Mouse (Mus musculus) megakaryocyte progenitor cell, adult 5-6 weeks (primary cell): ENCODE results near the gene M6pr. TPM values are rescaled to one million over a fixed set of nuclear protein-coding genes. Genes with fewer than 3 reads are reported as not detected.

Source experiments
- ATAC-seq: replicated peaks from 2 replicates; pipeline ENCODE4 v1.8.0; 2016; ENCODE audit warnings: mild to moderate bottlenecking, moderate TSS enrichment, inconsistent platforms; ENCODE audit not compliant: poor library complexity
- total RNA-seq, 2 experiments: library from RNA; stranded (forward) in 1 of 2; stranded (reverse) in 1 of 2; fragments of 157-497, 149-512 nt in 1 of 2; fragments of 200-1000 nt in 1 of 2; gene quantifications; 2 replicates each; pipeline versions ENCODE4 v1.2.3 to v1.2.4; 2015 to 2017

M6pr gene
- total RNA-seq (2015) (195 and 214 TPM in 2 replicates), total RNA-seq (2017) (441 and 452 TPM in 2 replicates)

DNA sequence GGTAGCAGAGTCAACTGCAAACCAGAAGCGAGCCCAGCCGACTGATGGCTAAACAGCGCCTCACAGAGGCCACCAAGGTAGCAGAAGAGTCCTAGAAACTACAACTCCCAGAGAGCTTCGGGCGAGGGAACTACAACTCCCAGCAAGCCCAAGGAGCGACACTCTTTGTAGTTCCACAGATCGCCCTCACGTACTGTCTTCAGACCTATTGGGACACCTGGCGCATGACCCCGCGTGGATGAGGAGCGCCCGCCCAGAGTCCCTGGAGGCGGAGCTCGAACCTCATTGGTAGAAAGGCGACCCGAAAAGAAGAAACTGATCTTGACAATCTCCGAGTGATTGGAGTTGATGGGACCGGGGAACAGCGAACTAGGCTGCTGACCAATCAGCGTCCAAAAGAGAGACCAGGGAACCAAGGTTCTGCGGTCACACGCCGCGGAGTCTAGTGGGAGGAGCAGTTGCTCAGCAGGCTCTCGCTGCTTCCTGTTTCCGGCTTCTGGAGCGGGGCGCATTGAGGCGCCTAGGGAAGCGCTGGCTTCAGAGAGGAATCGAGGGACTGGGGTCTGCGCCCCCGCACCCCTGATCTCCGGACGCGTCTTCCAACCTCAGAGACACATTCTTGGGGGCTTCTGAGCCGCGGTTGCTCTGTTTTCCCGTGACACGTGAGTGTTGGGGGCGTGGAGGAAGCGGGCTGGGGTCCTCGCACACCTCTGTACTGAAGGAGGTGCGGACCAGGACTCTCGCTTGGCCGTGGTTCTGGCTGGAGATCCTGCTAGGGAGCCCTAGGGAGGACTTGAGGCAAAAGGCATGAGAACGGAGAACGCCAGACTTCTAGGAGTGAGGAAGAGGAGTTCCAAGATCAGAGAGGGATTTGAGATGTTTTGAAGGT, at the start of gene M6pr:
M6pr (plus strand) TSS at position 216 of the 889 bp plus-strand sequence.
- peak; percentile 76 for ATAC-seq

DNA sequence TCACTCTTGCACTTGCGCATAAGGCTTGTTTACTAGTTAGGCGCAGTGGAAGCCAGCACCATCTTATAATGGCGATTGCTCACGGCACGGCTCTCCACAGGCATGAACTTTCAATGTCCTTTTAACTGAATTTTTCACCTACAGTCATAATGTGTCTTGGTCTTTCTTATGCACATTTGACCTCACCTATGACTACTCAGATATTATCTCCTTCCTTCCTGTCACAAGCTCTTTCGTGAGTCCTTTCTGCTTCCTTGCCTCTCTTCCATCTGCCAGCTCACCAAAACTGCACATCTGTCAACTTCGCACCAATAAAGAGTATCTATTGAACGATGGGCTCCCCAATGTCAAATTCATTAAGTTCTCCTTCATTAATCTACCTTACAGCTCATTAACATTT, 46.0 kb upstream of the M6pr start:
- no peak for ATAC-seq

DNA sequence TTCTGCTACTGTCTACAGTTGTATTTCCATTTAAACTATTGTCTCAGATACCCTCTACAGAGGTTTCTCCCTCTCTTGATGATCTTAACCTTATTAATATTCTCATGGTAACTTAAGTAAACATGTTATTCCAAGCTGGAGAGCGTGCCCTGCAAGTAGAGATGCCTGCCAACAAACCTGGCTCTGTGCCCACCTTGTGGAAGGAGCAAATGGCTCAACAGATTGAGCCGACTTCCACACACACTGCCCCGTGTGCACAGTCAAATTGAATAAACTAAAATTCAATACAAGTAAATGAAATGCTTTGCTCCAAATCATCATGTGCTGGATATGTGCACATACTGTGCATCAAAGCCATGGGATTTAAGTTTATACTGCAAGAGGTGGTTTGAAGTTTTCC, 40.0 kb upstream of the M6pr start:
- ATAC-seq, result 0 out of 2 replicates have a peak, but pooled peaks have one; percentile 11

DNA sequence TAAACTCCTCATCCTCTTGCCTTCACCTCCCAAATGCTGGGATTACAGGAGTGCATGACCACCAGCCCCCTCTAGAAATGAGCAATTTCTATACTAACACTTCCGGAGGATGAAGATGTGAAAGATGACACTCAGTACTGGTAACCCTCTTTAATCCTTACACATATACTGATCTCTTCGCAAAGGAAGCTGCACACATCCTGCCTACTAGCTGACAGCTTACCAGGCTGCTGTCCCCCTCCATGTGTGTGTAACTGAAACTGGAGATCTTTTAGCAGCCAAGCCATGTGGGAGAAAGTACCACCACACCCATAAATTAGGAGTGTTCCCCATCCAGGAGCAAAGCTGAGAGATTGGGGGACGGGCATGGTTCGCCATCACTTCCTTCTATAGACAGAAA, 39.4 kb upstream of the M6pr start:
- ATAC-seq, result no peak

DNA sequence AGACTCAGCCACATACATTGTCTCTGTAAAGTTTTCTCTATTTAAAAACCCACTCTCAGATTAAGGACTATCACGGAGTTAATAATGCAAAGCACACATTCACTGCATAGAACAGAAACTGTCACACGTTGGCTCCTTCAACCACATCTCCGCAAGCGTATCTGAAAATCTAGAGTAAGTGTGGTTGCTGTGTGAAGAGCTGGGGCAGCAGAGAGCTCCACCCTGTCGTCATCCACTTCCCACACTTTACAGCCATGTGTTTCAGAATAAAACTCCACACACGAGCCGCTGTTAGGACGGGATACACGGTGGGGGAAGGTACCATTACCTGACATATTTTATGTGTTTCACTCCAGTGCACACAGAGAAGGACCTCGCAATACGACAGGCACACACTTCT, 38.4 kb upstream of the M6pr start:
- peak; percentile 78 for ATAC-seq

DNA sequence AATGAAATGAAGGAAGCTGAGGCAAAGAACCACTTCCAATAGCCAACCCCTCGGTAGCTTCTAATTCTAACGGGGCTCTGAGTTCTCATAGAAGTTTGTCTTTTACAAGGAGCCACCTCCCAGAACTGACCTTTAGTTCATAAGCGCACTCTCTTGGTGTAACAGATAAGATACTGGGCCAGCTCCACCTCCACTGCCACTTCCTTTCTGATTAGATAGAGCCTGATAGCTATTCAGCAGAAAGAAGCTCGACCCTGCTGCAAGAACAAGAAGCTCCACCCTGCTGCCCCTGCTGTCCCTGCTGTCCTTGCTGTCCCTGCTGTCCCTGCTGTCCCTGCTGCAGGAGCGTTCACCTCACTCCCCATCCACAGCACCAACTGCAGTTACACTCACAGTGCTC, 34.0 kb upstream of the M6pr start:
- ATAC-seq, result peak; percentile 73

DNA sequence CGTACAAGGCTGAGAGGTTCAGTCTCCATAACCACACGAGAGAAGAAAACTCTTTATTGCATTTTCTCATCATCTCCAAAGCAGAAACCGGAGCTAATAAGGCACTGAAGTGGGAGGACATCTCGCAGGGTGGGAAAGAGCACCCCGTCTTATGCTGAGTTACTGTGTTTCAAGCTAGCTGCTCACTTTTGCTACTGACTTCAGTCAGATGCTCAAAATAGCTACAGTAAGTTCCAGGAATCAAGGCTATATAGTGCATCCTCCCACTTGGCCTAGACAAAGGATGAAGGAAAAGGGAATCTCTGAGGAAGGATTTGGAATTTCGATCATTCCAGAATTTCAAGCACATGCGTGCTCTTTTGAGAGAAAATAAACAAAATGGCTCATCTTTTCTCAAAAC, 32.0 kb upstream of the M6pr start:
- ATAC-seq, result no peak

DNA sequence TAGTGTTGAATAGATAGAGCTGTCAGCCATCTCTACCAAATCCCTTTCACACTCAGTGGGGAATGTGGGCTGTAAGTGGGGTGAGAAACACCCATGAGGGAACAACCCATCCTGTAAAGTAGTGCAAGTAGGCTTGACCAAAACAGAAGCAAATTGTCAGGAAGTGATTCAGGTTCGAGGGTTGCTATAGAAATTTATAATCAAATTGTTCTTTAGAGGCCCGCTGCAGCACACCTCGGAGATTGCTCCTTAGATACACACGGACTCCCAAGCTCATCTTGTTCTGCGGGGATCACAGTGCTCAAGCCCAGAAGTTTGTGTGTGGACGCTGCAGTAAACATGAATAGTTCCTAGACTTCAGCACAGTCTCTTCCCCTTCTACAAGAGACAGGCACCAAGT, 25.7 kb upstream of the M6pr start, which contains the start of gene Klrg1:
Klrg1 (minus strand) TSS at position 101 of the 400 bp plus-strand sequence.
- ATAC-seq, result no peak

DNA sequence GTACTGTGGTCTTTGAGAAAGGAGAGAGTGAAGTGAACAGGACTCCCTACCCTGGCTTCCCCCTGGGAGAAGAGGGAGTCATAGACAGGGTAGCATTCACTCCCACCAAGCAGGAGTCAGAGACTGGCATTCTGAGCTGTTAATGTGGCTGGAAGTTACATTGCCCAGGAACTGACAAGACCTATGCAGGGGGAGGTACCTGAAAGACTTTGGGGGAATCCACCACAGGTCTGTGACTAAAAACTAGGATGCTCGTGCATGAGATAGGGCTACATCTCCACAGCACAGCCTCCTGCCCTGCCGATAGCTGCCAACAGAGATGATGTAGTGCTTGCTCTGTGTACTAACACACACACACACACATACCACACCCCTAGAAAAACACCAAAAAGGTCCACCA, 25.1 kb upstream of the M6pr start:
- no peak for ATAC-seq

DNA sequence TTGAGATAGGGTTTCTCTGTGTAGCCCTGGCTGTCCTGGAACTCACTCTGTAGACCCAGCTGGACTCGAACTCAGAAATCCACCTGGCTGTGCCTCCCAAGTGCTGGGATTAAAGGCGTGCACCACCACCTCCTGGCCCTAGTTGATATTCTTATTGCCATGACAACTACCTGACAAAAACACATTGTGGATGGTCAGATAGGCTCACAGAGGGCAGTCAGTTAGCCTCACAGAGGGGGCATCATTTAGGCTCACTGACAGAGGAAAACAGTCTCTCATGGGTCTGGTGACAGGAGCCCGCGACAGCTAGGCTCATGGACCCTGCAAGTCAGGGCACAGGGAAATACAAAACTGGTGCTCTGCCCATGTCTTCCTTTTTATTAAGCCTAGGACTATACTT, 24.2 kb upstream of the M6pr start:
- peak; percentile 60 for ATAC-seq

DNA sequence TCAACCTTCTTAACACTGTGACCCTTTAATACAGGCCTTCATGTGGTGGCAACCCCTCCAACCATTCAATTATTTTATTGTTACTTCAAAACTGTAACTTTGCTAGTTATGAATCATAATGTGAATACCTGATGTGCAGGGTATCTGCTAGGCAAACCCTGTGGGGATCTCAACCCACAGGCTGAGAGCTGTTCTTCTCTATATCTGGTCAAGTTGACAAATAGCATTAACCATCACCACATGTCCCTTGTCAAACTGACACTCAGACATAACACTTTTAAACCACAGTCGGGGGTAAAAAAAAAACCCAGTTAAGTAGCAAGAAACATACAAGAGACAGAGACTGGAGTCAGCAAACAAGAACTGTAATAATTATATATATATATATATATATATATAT, 23.7 kb upstream of the M6pr start:
- ATAC-seq, result no peak

DNA sequence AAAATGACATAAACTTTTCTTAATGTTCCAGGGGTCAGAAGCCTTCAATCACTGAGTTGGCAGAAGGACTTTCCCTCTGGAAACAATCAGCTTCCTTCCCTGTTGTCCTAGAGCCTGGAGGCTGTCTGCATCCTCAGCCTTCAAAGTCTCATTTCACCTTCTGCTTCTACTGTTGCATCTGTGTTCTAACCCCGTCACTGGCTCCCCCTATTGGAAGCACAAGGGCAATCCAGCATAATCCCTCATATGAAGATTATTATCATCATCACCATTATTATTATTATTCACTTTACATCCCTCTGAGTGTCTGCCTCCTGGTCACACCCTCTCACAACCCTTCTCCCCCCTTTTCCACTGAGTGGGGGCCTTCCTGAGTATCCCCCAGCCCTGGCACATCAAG, 20.3 kb upstream of the M6pr start:
- peak; percentile 51; the same call in 1 of the 2 replicates for ATAC-seq

DNA sequence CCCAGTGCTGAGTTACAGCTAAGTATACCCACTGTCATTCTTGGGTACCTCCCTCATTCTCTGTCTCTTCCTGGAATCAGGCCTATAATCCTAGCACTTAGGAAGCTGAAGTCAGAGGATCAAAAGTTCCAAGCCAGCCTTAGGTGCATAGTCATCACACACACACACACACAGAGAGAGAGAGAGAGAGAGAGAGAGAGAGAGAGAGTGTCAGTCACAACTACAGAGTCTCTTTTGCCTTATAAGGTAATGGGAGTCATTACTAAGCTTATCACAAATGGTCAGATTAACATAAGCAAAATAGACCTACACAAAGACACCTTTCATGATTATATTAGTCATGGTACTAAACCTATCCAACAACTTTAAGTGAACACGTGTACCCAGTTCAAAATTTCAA, 19.2 kb upstream of the M6pr start:
- no peak for ATAC-seq

DNA sequence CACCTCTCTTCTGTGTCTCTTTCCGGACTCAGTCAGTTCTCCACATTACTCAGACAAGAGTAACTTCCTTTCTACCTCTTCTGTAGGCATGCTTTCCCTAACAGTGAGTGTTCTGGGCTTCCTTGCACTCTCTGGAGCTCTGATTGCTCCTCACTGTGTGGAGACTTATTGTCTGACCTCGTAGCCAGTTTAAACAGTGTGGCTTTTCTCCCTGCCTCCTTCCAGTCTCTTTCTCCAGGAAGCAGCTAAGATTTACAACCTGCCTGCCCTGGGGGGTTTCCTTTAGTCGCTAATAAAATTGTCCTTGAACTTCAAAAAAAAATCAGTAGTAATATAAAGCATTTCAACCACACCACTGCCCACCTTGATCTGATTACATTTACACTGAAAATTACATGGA, 18.3 kb upstream of the M6pr start:
- no peak for ATAC-seq

DNA sequence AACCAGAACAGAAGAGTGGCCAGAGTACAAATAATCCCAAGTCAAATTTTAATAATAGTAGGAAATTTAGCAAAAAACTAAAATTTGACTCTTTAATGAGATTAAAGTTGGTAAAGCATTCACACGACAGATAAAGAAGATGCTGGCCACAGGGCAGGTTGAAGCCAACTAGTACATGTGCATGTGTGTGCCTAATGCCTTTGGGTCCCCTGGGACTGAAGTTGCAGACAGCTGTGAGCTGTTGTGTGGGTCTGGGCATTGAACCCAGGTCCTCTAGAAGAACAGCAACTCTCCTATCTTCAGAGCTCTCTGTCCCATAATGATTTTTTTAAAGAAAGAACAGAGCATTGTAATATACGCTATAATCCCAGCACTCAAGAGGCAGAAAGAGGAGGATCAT, 17.3 kb upstream of the M6pr start:
- no peak for ATAC-seq

DNA sequence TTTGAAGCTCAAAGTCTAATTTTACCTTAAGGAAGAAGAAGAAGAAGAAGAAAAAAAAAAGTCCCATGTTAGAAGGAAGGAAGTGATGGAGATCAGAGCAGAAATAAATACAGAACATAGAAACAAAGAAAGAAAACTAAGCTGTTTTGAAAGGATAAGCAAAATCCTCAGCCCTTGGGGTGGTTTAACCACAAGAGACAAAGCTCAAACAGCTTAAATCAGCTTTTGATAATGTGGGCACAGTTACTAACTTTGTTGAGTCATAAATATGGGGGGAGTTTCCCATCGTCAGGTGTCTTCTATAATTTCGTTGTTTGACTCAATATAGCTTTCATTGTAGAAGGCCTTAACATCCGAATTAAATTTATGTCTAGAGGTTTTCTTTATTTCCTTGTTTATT, 16.8 kb upstream of the M6pr start:
- ATAC-seq, result peak; percentile 53

DNA sequence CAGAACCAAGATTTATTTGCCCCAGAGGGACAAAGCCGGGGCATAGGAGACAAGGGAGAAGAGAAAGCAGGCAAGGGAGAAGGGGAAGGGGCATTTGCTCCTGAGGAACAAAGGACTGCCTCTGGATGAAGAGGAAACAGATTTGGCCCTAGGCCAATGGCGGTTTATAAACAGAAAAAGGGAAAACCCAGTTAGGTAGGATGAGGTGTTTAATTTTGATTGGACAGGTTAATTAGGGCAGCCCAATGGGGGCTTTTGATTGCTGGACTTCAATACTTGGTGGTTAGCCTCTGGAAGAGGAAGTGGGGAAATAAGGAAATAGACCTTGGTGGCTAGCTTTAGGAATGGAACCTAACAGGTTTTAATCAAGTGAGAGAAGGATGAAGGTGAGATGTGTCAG, 16.3 kb upstream of the M6pr start:
- ATAC-seq, result peak; percentile 35

DNA sequence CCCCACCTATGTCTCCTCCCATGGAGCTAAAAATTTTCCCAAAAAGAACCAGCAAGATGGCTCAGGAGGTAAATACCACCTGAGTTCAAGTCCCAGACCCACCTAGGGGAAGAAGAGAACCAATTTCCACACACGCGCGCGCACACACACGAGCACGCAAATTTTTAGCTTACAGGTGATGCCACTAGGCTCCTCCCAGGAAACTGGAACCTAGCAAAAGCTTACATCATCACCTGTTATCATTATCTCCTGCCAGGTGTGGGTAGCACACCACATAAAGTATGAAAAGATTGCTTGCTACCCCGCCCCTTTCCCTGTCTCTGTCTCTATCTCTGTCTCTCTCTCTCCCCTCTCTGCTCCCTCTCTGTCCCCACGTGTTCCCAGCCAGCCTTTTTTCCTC, 15.4 kb upstream of the M6pr start:
- ATAC-seq, result no peak

DNA sequence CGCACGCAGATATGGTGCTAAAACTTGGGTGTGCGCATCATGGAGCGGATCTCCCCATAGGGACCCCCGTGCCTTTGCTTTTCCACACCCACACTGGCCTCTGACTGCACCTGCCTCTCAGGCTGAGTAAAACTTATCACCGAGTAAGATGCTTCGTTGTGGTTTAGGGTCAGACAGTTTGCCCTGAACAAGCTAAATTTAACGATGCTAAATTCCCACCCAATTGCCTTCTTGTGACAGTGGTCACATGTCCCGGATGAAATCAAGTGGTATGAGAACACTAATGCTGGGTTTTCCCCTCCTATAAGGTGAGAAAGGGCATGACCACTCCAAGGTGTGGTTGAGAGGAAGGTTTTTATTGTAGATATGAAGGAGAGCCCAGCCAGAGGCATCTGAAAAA, 14.7 kb upstream of the M6pr start:
- ATAC-seq, result no peak

DNA sequence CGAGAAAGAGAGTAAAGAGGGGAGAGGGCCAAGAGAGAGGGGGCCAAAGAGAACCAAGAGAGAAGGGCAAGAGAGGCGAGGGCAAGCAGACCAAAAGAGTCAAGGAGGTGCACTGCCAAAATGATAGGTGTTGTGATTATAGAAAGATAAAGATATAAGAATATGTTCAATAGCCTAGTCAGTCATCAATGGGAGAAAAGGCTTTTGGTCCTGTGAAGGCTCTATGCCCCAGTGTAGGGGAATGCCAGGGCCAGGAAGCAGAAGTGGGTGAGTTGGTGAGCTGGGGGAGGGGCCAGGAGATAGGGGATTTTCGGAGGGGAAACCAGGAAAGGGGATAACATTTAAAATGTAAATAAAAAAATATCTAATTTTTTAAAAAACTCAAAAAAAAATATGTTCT, 14.2 kb upstream of the M6pr start:
- no peak for ATAC-seq

DNA sequence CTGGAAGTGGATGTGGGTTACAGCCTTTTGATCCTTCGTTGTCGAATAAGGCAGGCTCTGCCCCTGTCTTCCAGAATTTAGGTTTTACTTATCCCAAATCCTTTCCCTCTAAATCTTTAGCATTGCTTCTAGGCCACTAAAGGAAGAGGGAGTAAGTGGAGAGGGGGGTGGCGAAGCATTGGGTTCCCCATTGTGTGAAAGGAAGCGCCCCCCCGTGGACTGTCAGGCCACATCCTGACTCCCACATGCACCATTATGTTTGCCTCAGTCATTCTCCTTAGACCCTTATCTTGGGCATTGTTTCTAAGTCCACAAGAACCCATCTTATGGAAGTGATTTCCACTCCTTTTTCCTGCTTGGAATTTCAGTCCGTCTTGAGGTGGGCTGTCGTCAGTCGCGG, 13.3 kb upstream of the M6pr start:
- ATAC-seq, result 0 out of 2 replicates have a peak, but pooled peaks have one; percentile 37

DNA sequence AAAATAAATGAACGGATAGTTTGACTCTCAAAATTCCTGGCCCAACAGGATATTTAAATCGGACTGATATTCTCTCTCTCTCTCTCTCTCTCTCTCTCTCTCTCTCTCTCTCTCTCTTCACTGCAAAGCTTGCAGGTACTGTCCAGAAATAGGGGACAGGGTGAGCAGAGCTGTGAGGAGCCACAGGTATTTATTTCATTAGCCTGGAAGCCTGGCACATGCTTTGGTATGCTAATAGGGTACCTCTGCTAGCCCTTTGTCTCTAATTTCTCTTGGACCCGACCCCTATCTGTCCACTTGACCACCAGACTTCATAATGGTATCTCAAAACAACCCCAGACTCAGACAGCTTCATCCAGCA, 11.6 kb upstream of the M6pr start:
- ATAC-seq, result no peak
